Mouse (Mus musculus) spleen, adult 2 months (tissue): ENCODE data around the gene Jph3.

Experiments
- CTCF ChIP-seq: fragments of 200-500 bp; IDR thresholded peaks from 2 replicates; pipeline ENCODE4 v1.5.1; 2011; ENCODE audit warnings: mild to moderate bottlenecking, inconsistent platforms; ENCODE audit not compliant: insufficient read depth, insufficient read length, insufficient replicate concordance; ENCODE audit errors: extremely low read depth
- POLR2A ChIP-seq: fragments of 200-500 bp; IDR thresholded peaks from 2 replicates; pipeline ENCODE4 v1.6.1; 2011; ENCODE audit warnings: low read depth, low read length, inconsistent platforms

DNA sequence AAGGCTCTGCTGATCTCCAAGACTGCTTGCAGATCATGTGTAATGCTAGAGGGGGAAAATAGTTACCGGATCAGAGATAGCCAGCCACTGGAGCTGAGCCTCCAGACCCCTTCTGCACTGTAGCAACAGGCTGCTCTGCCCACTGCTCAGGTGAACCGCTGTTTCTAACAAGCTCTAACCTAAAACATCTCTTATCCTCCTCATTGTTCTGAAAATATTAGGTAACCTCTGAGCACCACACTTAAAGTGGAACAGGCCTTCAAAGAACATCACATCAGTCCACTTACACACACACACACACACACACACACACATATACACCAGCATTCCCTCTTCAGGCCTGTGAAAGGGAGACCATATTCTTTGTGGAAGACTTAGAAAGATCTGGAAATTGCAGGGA lies 102.6 kb downstream of the Jph3 start:
- TF ChIP-seq POLR2A (no peak), CTCF (no peak)
